Mouse (Mus musculus) CD8-positive naive resting alpha-beta T cell, adult 2 months (primary cell): ENCODE results near the gene Arrb2.
"Not testable (repeated sequence)": the region's sequence is repeated elsewhere in the genome, so short reads cannot be mapped to it uniquely, and the experiment has no call there.

ENCODE experiments used
- DNase-seq, 2 experiments: peaks; one replicate each; pipeline ENCODE4 v3.0.0; 2022; ENCODE audit warnings: low read depth in 2 of 2, low spot score in 2 of 2

The Arrb2 gene

GRCm38 (mm10) chr11:70432048-70432894 is at the start of gene Arrb2:
TSS of gene Arrb2 (plus strand) at chr11:70432635.
- peak; percentile 97 to 98 for DNase-seq

- DNase-seq, result no peak
Observed at GRCm38 (mm10) chr11:70384136-70384535, 48.3 kb upstream of the Arrb2 start.

- DNase-seq, result no peak
Observed at GRCm38 (mm10) chr11:70387436-70387835, 45.0 kb upstream of the Arrb2 start.

GRCm38 (mm10) chr11:70389421-70389820 is 43.0 kb upstream of the Arrb2 start:
- DNase-seq, result no peak

- DNase-seq, result no peak
Observed at GRCm38 (mm10) chr11:70403598-70403997, 28.8 kb upstream of the Arrb2 start.

GRCm38 (mm10) chr11:70409594-70410296 is 22.7 kb upstream of the Arrb2 start, which contains the start of gene Pelp1:
TSS of gene Pelp1 (minus strand) at chr11:70410031.
- DNase-seq, result peak; percentile 71 to 80

- DNase-seq, result no peak
Observed at GRCm38 (mm10) chr11:70410297-70410643, 22.2 kb upstream of the Arrb2 start.

GRCm38 (mm10) chr11:70412591-70412990 is 19.8 kb upstream of the Arrb2 start:
- no peak for DNase-seq

- DNase-seq, result peak; percentile 83 to 87
Observed at GRCm38 (mm10) chr11:70413961-70414360, 18.5 kb upstream of the Arrb2 start.

- DNase-seq, result no peak
Observed at GRCm38 (mm10) chr11:70418199-70418598, 14.2 kb upstream of the Arrb2 start.

- DNase-seq, result no peak
Observed at GRCm38 (mm10) chr11:70419486-70419885, 12.9 kb upstream of the Arrb2 start.

GRCm38 (mm10) chr11:70426598-70426997 is 5.8 kb upstream of the Arrb2 start:
- not testable (repeated sequence) for DNase-seq

- no peak for DNase-seq
Observed at GRCm38 (mm10) chr11:70431574-70431973, 861 bp upstream of the Arrb2 start.

GRCm38 (mm10) chr11:70432895-70433568 is 597 bp downstream of the Arrb2 start:
- no peak for DNase-seq

- DNase-seq, result no peak
Observed at GRCm38 (mm10) chr11:70433569-70433943, 1.1 kb downstream of the Arrb2 start.

GRCm38 (mm10) chr11:70433951-70434350 is 1.5 kb downstream of the Arrb2 start:
- no peak for DNase-seq

GRCm38 (mm10) chr11:70435476-70435875 is 3.0 kb downstream of the Arrb2 start:
- peak; percentile 32 to 58 for DNase-seq

GRCm38 (mm10) chr11:70437426-70437825 is 5.0 kb downstream of the Arrb2 start:
- DNase-seq, result no peak

- DNase-seq, result no peak
Observed at GRCm38 (mm10) chr11:70438728-70439374, 6.4 kb downstream of the Arrb2 start.

GRCm38 (mm10) chr11:70440637-70441036 is 8.2 kb downstream of the Arrb2 start:
- no peak for DNase-seq

- DNase-seq, result no peak
Observed at GRCm38 (mm10) chr11:70441882-70442281, 9.4 kb downstream of the Arrb2 start.
